Mouse (Mus musculus) natural killer cell, adult 2 months (primary cell): ENCODE data around the gene Pde4b.

Source experiments
- DNase-seq, 2 experiments: peaks; one replicate each; pipeline ENCODE4 v3.0.0; 2022; ENCODE audit warnings: low spot score in 2 of 2

The Pde4b gene

DNA sequence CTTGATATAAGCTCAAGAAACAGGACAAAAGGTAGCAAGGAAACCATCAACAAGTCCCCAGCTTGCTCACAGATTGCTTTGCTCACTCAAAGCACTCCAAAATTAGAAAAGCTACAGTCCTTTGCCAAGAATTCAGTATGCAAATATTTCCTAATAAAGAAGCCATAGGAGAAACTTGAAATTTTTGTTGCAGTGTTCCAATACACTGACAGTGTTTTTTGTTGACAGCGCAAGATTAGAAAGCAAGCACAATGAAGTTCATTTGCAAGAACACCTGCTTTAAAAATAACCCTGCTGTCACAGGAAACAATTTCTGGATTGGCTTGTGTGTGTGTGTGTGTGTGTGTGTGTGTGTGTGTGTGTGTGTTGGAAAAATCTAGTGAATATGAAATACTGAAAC, 311.2 kb downstream of the Pde4b start:
- no peak for DNase-seq

DNA sequence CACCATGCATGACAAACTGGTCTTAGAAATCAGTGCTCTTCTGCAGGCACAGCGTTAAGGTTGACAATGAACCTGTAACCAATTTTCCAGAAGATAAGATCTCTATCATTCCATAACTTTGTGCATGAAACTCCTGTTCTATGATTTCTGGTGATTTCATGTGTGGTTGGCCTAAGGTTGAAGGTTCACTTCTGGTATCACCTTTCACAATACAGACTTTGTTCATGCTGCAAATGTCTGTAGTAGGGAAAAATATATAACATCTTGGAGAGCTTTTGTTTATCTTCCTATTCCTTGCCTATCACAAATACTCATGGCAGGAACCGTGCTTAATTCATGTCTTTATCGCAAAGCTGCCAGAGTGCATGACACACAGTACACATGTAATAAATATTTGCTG, 319.5 kb downstream of the Pde4b start:
- no peak for DNase-seq

DNA sequence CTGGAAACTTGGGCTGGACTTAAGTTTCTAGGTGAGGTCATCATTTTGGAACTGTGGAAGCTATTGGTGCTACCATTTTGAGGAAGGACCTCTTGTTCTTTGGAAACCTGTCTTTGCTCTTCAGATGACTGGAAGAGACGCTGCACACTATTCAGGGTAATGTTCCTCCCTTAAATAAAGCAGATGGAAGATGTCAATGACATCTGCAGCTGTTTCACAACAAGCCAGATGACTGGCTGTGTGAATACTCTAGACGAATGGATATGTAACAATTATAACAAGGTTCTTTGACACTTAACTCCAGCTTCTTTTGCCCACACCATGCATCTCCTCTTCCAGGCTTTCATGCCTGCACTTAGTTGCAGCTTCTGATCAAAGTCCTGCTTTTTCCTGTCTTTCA, 320.8 kb downstream of the Pde4b start:
- no peak for DNase-seq

DNA sequence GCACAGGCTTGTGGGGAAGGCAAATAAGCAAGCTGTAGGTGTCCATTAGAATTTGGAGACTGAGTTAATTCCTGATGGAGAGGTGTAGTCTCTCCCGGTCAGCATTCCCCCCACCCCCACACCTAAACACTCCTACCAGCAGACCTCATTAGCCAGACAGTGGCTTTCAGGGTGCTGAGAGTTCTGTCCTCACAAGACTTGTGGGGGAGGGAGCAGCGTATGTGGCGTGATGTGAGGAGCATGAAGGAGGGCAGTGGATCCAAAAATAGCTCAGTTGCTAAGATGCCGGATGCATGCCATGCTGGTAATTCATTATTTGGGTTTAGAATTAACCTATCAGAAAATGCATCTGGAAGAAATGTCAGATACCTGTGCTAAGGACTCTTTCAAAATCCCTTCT, 321.6 kb downstream of the Pde4b start:
- no peak for DNase-seq

DNA sequence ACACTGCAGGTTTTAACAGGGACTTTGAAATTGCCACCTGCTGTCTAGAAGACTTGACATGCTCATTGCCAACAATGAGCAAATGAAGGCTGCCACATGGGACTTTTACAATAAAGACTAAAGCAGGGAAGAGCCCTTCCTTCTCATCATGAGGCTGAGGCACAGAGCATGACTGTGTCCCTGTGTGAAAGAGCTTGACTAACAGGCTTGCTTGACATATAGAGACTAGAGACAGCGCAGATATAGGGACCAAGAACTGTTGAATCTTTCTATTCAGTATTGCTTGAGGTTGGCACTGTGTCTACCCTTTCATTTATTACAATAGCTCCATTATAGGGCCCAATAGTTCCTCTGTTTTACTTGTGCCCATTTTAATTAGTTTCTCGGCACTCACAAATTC, 325.8 kb downstream of the Pde4b start:
- DNase-seq: no peak

DNA sequence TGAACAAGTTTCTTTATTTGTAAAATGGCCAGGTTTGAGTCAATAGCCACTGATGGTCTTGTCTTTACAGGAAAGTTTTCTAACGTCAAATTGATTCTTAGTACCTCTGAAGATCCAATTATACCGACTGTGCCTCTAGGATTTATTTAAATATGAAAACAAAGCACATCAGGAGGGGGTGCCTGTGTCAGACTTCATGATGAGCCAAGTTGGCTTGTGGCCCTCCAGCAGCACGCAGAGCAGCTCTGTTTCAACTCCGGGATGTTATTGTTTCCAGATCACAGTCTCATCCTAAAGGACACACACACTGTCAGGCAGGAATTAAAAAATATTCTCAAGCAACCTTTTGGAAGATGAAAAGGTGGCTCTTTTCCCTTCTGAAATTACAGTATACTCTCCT, 326.5 kb downstream of the Pde4b start:
- DNase-seq: no peak

DNA sequence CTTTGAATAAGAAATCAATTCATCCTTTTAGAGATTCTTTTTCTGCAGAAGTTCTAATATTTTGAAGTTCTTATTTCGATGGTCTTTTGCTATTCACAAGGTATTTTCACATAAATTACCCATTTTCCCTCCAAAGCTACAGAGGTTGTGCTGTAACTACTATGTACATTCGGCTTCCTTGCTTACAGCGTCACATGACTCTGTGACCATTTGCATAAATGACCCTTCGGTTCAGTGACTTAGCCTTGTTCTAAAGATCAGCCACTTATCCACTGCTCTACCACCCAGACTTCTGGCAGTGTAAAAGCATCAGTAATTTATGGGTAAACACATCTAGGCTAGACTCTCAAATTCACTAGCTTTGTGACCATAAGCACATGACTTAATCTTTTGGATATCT, 327.3 kb downstream of the Pde4b start:
- no peak for DNase-seq

DNA sequence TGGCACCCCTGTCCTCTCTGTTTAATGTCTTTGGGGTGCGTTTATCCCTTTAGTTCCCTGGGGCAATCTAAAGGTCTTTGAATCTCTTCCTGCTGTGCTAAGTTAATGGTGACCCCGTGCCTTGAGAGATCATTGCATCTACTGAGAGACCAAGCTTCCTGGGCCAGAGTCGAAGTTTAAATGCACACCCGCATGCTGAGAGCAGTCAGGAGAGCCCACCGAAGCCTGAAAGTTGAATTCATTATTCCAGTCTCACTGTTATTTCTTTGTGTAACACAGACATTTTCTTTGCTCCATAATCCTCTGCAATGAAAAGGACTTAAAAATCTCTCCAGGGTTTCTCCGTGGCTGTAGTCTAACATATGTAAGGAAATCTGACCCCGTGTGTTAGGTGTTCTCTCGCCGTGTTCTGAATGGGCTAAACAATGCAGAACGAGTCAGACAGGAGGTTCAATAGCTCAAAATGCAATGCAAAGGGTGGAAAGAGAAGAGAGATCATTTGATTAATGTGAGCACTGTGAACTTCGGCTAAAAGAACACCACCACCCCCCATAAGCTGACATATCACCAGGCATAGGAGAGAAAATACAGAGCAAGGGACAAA, 333.6 kb downstream of the Pde4b start:
- no peak for DNase-seq

DNA sequence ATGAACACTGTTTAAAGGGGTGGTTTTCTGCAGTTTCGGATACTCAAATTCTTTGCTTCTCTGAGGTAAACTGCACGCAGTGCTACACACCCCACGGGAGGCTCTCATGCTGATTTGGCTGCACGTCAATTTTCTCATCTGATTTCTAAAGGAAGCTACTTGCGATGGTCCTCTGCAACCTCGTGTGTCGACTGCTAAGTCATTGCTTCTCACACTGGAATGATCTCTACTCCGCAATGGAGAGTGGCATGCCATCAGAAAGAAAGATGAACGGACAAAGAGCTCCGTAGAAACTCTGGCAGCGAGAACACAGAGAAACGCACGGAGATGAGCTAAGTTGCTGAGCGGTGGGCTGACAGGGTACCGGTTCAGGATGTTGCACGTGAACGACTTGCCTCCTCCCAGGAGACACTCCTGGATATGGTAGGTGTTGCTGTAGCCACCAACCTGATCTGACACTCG, 334.1 kb downstream of the Pde4b start:
- no peak for DNase-seq

DNA sequence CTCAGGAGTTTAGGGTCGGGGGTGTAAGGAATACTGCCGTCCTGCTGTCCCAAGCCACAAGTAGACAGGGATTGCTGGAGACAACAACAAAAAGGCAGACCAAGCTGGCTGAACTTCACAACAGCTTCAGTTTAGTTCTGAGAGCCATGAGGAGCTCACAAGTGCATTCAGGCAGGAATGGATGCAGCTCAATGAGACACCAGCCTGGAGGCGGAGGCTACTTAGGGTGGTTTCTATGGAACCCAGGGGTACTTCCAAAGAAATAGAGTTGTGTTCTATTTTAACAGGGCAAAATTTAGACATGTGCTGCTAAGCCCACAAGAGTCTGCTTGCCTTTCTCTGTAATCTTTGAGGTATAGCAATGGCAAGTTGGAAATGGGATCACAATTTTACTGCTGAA, 336.8 kb downstream of the Pde4b start:
- DNase-seq: no peak

DNA sequence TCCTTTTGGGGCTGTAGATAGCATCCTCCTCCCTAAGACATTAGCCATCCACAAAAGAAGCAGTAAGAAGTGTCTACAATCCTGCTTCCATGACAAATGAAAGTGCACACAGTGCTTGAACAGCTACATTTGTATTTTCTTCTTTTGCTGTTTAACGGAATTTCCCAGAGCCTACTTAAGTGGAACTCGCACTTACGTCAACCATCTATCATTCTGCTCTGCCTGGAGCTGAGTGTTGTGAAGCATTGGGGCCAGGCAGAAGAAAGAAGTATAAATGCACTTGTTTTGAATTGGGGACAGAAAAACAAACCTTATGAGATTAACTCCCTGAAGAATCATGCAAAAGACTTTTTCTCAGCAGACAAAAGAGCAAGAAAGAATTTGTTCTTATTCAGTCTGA, 338.1 kb downstream of the Pde4b start:
- no peak for DNase-seq

DNA sequence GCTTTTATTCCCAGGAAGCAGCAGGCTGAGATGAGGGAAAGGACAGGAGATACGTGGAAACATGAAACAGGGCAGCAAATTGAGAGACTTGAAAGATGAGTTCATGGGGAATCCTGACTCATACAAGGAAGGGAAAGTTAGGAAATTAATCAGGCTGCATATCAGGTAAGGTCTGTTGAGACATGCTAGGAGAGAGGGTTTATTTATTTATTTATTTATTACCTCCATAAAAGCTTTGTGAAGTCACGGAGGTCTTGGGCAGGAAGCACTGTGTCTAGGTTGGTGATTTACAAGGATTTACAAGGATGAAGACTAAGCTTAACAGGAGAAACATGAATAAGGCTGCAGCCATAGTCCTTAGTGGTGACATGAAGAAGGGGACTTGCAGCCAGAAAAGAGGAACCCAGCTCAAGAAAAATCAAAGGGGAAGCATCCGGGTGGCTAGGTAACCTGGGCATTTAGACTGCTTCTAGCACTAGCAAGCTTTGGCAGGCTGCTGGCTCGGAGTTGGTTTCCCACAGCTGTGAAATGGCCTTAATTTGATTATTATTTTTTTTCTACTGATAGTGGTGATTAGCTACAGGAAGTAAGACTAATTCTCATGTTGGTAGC, 342.5 kb downstream of the Pde4b start:
- no peak for DNase-seq

DNA sequence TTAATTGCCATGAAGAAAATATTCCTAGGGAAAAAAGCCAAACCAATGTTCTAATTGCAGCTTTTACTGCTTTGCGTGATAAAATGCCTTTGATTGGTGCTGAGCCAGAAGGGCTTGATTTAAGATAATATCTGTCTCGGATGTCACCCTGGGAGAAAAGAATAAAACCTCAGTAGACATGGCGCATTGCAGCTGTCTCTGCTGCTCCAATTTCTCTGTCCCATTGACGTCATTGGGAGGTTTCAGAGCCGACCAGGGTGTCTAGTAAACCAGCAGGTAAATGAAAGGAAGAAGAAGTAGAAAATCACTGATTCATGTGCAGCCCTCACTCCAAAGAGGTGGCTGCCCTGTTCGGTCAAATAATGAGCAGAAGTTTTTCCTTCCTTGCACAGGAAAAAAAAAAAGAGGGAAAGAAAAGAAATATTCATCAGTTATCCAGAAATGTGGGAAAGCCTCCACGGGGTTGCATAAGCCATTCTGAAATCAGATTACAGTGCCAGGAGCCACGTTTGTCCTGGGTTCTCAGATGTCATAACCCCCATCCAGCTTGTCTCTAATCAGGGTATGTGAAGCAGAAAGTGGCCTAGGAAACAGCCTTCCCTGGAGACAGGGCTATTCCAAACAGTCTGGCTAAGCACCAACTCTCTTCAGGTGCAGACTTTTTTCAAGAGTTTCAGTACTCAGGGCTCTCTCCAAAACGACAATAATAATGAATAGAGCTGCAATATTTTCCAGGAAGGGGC, 344.9 kb downstream of the Pde4b start:
- DNase-seq: no peak

DNA sequence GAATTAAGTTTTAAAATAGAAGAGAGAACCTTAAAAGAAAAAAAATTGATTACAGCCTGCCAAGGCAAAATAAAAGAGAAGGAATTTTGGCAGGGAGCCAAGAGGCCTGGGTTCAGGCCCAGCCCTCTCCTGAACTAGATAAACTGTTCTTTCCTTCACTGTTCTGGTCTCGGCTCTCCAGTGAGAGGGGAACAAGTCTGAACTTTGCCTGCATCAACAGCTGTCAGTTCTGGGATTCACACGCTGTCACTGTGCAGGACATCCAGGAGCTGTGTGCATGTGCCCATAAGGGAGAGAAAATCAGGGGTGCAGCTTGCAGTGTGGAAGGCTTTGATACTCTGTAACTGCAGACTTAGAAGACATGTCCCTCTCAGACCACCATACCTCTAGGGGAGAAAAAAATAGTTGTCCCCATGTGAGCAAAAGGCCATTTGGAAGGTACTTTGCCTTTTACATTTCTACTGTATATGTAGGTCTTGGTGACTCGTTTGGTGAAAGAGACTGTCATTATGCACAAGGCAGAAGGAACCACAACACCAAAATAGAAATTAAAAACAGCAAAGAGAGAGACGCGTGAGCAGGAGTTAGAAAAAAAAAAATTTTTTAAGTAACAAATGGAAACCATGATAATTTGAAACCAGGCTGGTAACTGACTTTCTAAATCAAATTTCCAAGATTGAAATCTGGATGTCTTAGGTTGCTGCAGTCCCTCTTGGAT, 352.2 kb downstream of the Pde4b start:
- DNase-seq: no peak

DNA sequence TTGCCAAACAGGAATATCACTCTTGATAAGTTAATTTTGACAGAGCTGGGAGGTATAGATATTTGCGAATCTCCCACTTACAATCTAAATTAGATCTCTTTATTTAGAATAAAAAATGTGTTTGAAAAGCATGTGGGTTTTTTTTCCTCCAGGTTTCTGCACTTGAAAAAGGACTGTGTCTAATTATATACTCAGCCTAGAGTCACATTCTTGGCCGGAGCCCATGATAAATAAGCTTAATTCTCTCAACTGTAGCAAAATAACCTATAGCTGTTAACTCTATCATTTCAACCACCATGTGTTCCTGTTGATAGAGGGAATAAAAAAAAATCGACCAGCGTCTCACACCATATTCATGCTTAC, 352.8 kb downstream of the Pde4b start:
- no peak for DNase-seq

DNA sequence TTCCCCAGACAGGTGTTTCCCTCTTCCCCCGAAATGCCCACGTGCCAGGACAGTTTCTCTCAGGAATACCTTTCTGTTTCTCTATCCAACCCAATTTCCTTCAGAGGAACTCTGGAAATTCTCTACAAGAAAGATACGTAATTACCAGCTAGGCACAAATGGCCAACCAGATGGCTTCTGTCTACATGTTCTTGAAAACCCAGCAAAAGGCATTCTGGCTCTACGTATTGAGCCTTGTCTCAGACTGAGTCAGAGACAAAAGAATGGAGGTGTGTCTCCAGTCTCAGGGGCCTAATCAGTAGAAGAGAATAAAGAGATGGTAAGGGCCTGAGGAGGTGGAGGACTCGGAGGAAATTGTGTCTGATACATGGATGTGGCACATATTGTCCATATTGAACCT, 356.2 kb downstream of the Pde4b start:
- DNase-seq: no peak

DNA sequence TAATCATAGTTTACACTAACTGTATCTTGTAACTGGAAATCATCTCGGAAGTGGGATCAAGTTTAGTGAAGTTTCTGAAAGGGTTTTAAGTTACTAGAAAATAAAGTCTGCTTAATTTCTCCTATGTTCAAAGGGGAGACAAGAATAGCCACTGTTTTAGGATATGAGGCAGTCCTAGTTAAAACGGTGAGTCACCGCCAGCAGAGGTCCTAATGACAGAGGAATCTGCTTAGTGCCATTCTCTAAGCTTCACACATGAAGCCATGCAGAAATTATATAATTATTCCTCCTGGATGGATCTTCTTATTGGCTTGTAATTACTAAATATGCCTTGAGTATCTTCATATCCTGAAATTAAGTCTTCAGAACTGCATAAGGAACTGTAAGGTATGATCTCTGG, 357.2 kb downstream of the Pde4b start:
- DNase-seq: no peak

DNA sequence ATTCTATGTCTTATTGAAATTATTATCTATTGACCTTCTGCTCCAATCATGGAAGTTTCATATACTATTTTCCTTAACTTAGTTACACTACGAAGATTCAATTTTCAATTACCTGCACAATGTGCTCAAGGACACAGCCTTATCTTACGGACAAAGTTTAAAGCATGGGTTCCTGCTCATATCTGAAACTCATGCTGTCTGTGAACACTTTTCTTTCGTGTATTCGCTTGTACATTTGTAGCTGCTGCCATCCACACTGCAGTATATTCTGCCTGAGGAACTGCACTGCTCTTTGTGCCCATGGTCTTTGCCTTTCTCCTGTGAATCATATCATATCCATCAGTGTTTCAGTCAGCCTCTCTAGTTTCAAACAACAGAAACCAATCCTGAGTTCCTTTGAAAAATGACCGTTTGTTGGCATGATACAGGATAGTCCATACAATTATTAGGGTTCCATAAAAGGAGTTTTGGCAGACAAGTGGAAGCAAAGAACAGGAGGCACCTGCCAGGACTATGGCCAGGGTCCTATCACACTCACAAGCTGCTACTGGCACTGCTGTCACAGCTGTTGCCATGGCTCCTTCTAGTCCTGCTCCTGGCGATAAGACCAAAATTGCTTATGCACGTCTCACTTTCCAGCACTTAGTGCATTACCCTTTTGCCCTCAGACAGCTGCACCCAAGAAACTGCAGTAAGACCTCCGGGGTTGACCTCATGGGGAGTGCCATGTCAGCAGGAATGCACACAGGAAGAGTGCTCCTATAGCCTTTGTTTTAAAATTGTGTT, 359.0 kb downstream of the Pde4b start:
- no peak for DNase-seq

DNA sequence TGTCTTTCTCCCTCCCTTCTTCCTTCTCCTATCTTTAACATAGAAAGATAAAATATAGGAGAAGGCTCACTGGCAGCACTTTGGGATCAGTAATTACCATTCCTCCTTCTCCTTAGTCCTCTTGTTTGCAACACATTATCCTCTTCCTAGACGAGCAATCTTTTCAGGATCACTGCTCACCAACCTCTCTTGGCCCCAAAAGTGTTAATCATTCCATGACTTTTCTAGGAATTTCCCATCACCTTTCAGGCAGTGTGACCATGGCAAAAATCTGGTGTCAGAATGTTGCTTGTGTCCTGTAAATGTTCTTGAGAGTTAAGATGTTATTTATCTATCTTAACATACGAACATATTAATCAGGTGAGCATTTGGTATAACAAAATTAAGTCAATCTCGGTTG, 369.1 kb downstream of the Pde4b start:
- DNase-seq: no peak

DNA sequence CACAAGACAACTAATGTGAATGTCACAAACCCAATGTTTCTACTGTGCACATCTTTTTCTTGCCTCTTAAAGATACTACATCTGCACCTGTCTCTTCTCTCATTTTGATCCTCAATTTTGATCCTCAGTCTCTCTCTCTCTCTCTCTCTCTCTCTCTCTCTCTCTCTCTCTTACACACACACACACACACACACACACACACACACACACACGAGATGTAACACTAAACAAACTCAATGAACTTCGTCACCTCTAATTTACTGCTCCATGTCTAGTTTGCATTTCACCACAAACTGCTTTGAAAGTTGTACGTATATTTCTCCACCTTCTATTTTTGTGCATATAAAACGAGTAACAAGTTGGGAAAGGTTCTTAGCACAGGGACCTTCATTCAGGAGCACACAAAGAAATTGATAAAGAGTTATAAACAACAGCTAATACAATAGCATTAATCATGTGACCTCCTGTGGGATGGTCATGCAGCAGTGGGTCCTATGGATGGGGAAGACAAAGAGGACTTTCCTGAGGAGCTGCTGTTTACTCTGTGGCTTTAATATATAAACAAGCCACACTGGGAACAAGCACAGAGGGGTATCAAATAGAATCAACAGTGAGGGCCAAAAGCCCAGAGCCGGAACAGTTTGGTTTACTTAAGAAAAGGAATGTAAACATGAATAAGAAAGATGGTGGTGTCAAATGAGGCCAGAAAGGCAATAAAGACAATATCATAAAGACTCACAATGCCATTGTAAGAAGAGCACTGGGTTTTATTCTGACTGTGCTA, 372.1 kb downstream of the Pde4b start:
- no peak for DNase-seq

DNA sequence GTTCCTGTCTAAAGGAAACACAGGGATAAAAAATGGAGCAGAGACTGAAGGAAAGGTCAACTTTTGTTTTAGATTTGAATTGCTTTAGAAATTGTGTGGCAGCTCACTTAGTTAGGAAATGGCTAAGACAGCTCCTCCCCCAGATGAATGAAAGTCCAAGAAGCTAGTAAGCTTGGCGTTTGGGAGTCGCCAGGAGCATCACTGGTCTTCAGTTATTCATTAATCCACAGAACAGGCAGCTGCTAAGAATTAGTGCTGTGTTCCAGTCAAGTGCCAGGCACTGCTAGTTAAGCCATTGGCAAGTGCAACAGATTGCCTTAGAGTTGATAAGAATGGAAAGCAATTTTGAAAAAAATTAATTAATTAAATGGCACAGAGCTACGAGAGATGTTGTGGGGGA, 390.8 kb downstream of the Pde4b start:
- no peak for DNase-seq
